Mouse (Mus musculus): Measurements from ENCODE around the gene Mamstr.

Mamstr gene

DNA sequence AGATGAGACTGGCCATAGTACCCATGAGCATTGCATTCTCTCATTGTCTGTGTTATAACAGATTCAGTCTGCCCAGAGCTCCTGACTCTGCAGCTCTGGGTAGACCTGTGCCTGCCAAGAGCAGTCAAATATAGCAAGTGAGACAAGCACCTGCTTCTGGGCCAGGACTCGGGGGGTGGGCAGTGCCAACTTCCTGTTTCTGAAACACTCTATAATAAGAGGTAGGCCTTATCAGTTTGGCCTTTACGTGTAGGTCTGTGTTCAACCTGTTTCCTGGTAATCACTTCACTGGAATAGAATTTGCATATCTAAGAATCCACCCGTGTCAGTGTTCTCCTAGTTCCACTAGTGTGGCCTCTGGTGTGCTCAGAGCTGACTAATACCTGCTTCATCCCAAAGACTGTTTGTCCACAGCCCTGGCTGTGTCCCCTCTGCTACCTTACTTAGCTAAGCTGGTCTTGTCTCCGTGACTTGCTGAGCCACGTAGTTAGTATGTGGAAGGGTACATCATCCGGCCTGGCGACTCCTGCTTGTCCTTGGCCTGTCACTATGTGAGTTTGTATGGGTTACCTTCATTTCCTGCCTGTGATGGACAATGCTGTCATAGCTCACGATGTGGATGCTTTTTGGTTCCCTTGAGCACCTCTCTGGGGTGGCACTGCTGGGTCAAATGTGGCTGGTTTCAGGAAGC, 41.4 kb downstream of the Mamstr start:
- in situ Hi-C loops (cut with MboI; ENCODE audit: low pct_unique_long_range_greater_than_20kb in 1 of 2, low sequenced_read_pairs in 2 of 2, unreplicated experiment in 1 of 2) = no loop called here

DNA sequence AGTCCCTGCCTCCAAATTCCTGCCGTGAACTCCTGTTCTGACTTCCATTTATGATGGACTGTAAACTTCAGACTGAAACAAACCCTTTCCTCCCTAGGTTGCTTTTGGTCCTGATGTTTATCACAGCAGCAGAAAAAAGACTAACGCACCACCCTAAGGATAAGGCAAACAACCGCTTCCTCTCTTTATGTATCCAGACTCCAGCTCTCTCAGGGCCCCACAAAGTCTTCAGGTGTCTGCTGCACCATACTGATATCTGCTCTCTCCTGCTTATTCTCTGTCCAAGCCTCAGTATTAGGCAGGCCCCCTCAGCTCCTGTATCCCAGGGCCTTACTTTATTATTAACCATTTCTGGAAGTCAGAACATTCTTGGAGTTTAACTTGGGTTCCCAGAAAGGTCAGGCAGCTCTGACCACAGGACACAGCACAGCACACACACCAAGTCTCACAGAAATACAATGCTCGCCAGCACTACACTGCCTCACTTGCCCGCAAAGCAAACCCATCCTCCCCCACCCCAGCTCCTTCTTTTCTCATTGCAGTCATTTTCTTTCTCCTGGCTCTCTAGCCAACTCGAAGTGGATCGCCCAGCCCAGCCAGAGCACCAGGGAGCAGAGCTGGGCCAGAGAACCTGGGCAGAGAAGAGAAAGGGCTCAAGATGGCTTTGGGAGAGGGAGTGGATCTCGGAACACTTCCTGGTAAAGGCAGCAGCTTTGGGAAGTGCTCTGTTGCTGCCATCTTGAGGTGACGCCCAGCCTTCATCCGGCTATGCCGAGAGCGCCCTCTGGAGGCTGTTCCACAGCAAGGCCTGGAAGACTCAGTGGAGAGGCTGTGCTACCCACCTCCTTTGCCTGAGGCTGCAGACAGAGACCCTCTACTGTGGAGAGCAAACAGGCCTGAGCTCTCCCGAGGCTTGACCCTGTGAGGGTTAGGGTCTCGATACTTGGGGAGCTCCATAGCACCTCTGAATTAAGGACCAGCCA, 42.7 kb downstream of the Mamstr start:
- in situ Hi-C loops (cut with MboI; ENCODE audit: low pct_unique_long_range_greater_than_20kb in 1 of 2, low sequenced_read_pairs in 2 of 2, unreplicated experiment in 1 of 2) = no loop called here

DNA sequence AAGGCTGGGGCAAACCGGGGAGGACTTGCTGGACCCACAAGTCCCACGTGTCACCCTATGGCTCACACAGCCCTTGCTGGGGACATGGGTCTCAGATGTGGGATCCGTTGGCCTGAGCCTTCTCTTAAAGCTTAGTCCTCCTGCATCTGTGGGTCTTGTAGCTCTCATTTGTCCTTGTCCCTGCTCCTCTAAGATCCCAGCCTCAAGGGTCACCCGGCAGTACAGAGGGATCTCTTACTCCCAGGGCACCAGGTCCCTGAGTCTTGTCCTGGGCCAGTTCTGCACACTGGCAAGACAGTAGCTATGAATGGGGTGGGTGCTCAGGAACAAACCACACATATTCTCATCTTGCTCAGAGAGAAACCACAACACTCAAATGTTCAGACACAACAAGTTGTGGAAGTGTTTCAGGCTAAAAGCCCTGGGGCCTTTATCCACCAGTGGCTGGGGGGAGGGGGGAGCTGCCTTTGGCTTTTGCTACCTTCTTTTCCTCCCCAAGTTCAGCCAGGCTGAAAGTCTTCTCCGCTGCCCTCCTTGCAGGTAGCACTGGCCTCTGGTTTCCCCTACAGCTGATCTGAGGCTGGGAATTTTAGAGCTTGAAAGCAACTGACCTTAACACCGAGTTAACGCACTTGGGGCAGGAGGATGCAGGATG, 43.7 kb downstream of the Mamstr start, which contains the start of gene Ntn5:
Gene Ntn5 (plus strand): TSS at position 627 of the 655 bp plus-strand sequence.
- in situ Hi-C loops (cut with MboI; ENCODE audit: low pct_unique_long_range_greater_than_20kb in 1 of 2, low sequenced_read_pairs in 2 of 2, unreplicated experiment in 1 of 2) = no loop called here

DNA sequence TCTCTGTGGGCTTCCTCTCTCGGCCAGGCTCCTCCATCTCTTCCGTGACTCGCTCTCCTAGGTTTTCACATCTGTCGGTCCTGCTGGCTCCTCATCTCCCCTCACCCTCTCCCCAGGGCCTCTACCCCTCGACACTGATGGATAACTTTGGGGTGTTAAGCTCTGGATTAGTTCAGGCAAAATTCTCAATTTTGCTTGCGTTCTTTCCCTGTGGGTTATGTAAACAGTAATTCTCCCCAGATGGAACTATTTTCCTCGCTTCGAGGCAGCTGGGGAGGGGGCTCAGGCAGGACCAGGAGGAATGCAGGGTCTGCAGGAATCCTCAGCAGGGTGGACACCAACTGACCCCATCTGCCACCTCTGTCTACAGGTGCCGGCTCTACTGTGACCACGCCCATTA, 46.0 kb downstream of the Mamstr start:
- in situ Hi-C loops (cut with MboI; ENCODE audit: low pct_unique_long_range_greater_than_20kb in 1 of 2, low sequenced_read_pairs in 2 of 2, unreplicated experiment in 1 of 2) = no loop called here

DNA sequence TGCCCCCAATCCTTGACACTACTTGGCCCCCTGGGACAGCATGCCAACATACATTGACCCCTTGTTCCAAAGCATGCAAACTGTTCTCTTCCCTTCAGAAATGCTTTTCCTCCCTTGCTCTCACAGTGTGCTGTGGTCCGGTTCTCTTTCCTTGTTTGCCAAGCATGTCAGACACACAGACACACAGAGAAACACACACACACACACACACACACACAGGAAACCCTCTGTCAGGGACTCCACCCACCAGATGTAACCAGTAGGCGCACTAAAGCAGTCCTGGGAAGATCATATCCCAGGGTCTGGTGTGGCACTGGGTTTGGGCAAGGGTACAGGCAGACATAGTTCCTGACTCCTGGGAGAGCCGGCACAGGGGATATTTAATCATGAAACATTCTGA, 47.1 kb downstream of the Mamstr start:
- in situ Hi-C loops (cut with MboI; ENCODE audit: low pct_unique_long_range_greater_than_20kb in 1 of 2, low sequenced_read_pairs in 2 of 2, unreplicated experiment in 1 of 2) = no loop called here

DNA sequence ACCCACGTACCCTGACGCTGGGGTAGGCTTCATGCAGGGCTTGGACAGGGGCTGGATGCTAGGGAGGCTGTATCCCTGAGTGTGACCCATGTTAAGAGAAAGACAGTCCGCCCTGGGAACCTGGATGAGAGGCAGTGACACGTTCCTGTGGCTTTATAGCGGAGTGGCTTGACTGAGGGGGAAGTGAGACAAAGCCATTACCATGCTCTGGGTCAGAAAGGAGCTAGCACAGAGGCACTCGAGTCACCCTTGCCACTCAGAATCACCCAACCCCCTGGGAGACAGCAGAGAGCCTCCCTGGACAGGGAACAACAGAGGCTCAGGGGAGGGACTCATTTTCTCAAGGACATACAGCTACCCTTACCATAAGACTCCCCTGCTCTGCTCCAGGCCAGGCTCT, 49.3 kb downstream of the Mamstr start:
- in situ Hi-C loops (cut with MboI; ENCODE audit: low pct_unique_long_range_greater_than_20kb in 1 of 2, low sequenced_read_pairs in 2 of 2, unreplicated experiment in 1 of 2) = no loop called here

DNA sequence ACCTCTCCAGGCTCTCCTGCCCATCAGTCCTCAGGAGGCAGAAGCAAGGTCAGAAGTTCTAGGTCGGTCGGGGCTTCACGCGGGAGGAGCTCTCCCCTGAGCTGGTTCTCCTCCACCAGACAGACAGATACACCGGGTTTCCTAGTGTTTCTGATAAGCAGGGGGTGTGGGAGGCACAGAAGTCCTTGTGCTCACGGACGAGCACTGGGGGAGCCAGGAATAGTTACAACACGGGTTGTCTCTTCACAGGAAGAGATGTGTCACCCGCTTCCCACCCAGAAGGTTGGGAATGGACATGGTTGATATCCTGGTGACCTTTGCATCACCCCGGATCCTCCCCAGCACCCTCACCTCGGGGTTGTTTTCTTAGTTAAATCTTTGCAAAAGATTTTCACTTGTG, 50.0 kb downstream of the Mamstr start:
- in situ Hi-C loops (cut with MboI; ENCODE audit: low pct_unique_long_range_greater_than_20kb in 1 of 2, low sequenced_read_pairs in 2 of 2, unreplicated experiment in 1 of 2) = no loop called here

DNA sequence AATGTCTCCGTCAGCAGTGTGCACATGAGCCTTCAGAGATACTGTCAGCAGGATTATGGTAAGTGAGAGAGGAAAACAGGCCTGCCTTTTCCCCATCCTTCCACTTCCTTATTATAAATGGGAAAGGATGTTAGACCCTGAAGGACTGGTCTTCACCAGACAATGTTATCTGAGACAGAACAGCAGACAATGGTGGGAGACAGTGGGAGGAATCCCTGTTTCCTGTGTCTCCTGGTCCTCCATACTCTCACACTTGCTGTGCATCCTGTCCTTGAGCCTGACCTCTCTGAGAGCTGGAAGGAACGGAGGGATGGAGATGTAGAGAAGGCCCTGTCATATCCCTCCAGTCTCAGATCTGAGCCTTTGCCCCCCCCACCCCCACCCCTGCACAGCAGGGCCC, 52.6 kb downstream of the Mamstr start:
- in situ Hi-C loops (cut with MboI; ENCODE audit: low pct_unique_long_range_greater_than_20kb in 1 of 2, low sequenced_read_pairs in 2 of 2, unreplicated experiment in 1 of 2) = no loop called here

DNA sequence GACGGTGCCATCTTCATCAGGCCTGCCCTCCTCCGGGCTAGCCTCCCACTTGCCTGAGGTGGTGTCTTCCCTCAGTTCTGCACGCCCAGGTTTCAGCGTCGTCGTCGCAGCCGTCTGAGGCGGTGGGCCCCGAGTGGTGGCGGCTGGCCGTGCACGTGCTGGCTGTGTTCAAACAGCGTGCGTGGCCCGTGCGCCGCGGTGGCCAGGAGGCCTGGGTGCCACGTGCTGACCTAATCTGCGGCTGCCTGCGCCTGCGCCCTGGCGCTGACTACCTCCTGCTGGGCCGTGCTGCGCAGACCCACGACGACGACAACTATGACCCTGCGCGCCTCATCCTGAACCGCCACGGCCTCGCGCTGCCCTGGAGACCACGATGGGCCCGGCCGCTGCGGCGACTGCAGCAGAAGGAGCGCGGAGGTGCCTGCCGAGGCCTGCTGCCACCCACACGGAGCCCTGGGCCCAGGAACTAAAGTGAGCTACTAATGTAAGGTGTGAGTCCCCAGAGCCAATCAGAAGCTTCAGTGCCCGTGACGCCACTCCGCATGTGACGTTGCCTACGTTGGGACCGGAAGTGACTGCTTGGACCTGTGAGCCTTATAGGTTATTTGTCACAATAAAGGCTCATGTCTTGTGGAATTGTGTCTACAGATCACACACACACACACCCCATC, 54.3 kb downstream of the Mamstr start, which contains the start of gene Sec1:
Gene Sec1 (minus strand): TSS at position 482 of the 671 bp plus-strand sequence.
- in situ Hi-C loops (cut with MboI; ENCODE audit: low pct_unique_long_range_greater_than_20kb in 1 of 2, low sequenced_read_pairs in 2 of 2, unreplicated experiment in 1 of 2) = no loop called here

DNA sequence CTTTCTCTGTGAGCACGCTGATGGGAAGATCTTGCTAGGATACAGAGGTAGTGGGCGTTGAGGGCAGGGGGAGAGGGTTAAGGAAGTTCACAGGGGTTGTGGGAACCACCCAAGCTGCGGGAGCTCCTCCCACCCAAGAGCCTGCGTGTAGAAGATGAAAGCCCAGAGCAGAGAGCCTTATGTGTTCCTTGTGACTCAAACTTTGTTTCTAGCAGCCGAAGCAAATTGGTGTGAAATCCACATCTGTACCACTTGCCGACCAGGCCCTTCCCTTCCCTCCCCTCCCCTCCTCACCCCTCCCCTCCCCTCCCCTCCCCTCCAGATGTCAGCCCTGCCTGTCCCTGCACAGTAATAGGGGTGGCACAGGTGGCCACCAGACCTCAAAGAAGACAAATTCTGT, 55.3 kb downstream of the Mamstr start:
- in situ Hi-C loops (cut with MboI; ENCODE audit: low pct_unique_long_range_greater_than_20kb in 1 of 2, low sequenced_read_pairs in 2 of 2, unreplicated experiment in 1 of 2) = no loop called here

All from mouse embryonic stem cell (cell line).